Mouse (Mus musculus): ENCODE data around the gene Nck2. TPM values are rescaled to one million over a fixed set of nuclear protein-coding genes. Genes with fewer than 3 reads are reported as not detected.

The Nck2 gene
- polyA plus RNA-seq, 1 experiment: 29.8 TPM

- WGBS: 65% methylated on average over 4 of the region's 4 CpGs
Observed at GRCm38 (mm10) chr1:43615948-43616347, 171.6 kb downstream of the Nck2 start.

More at GRCm38 (mm10) chr1:43615948-43616347, 171.6 kb downstream of the Nck2 start:
- no peak for DNase-seq (ENCODE audit: low read depth, low spot score)

Other genes with a start within 250 kb of the Nck2 start
- gene Fhl2, start 247.6 kb upstream of the Nck2 start, polyA plus RNA-seq (2012; rRNA removed): 44.8 and 62.1 TPM in 2 replicates